Mouse (Mus musculus) intestine, postnatal 0 days (tissue): Measurements from ENCODE around the gene Tmem212. TPM values are rescaled to one million over a fixed set of nuclear protein-coding genes. Genes with fewer than 3 reads are reported as not detected.

ENCODE experiments used
- ATAC-seq: fragments of 200-750 bp; cut with Nextera tagmentation; 2 replicates; pipeline ENCODE4 v1.8.0; 2017; ENCODE audit warnings: mild to moderate bottlenecking, moderate TSS enrichment, moderate library complexity
- H3K27ac ChIP-seq: fragments of 300-500 bp; sonication (generic); 2 replicates; pipeline ENCODE4 v1.5.1; 2014; ENCODE audit warnings: mild to moderate bottlenecking, low read depth, low read length, moderate library complexity
- H3K27me3 ChIP-seq: fragments of 300-500 bp; sonication (generic); replicated peaks from 2 replicates; pipeline ENCODE4 v1.6.1; 2014; ENCODE audit warnings: low read length, mixed read lengths; ENCODE audit not compliant: control insufficient read depth, insufficient read depth
- H3K36me3 ChIP-seq: fragments of 300-500 bp; sonication (generic); 2 replicates; pipeline ENCODE4 v1.6.1; 2014; ENCODE audit warnings: mild to moderate bottlenecking, moderate library complexity; ENCODE audit not compliant: control insufficient read depth, insufficient read depth
- H3K4me1 ChIP-seq: fragments of 300-500 bp; sonication (generic); replicated peaks from 2 replicates; pipeline ENCODE4 v1.6.1; 2014; ENCODE audit warnings: antibody characterized with exemption, low read length, mixed read lengths; ENCODE audit not compliant: control insufficient read depth, insufficient read depth
- H3K4me2 ChIP-seq: fragments of 300-500 bp; sonication (generic); replicated peaks from 2 replicates; pipeline ENCODE4 v1.6.1; 2014; ENCODE audit warnings: low read depth, mild to moderate bottlenecking, moderate library complexity
- H3K4me3 ChIP-seq: fragments of 300-500 bp; sonication (generic); 2 replicates; pipeline ENCODE4 v1.5.1; 2014; ENCODE audit warnings: low read depth, low read length
- H3K9ac ChIP-seq: fragments of 300-500 bp; sonication (generic); 2 replicates; pipeline ENCODE4 v1.6.1; 2014; ENCODE audit warnings: mild to moderate bottlenecking, low read depth, low read length
- H3K9me3 ChIP-seq: fragments of 300-500 bp; sonication (generic); 2 replicates; pipeline ENCODE4 v1.6.1; 2016; ENCODE audit warnings: mixed run types; ENCODE audit not compliant: control insufficient read depth
- CTCF ChIP-seq: sonication (generic); IDR thresholded peaks from 2 replicates; pipeline ENCODE4 v1.5.1; 2016; ENCODE audit warnings: low read depth, mild to moderate bottlenecking, control low read depth, antibody characterized with exemption, moderate library complexity
- WGBS: fragments of 180-500 bp; shearing (Covaris S2); extraction: QIAGEN DNeasy Blood & Tissue Kit; methylation state at CpG from one replicate; pipeline ENCODE4 v1.1.7; 2014; 5-methylcytosine and 5-hydroxymethylcytosine counted together
- polyA plus RNA-seq: library from polyadenylated mRNA; unstranded; fragments of >200 nt; fragmentation: Nextera tagmentation; extraction: Ambion mirVana; gene quantifications from 2 replicates; pipeline ENCODE4 v1.2.1, GENCODE M21; 2015

Tmem212 gene
- polyA plus RNA-seq, 1 experiment from 2014 or later = 0.29 TPM

DNA sequence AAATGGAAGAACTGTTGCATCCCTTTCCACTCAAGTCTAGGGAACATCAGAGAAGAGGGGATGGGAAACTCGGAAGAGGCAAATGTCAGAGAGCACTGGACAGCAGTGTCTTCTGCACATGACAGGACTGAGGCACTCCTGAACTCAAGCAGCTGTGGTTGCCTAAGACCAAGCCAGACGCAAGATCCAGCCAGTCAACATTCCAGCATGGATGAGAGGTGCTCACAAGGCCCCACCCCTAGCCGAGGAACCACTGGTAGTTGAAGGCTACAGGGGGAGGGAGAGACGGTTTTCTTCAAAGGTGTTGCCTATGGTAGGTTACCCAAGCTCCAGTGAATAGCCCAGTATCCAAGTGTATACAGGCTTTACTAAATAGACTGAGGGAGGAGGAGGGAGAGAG, 24.8 kb downstream of the Tmem212 start:
- Histone ChIP-seq H3K4me1 (no peaks in the 10 kb centered on the region), H3K4me2 (no peak overlapping the region), H3K27me3 (no peaks in the 10 kb centered on the region), H3K9me3 (no peaks in the 10 kb centered on the region), H3K27ac (no peak overlapping the region), H3K9ac (no peak overlapping the region), H3K36me3 (no peaks in the 10 kb centered on the region), H3K4me3 (no peak overlapping the region)
- WGBS = 65% methylated on average over 4 of the region's 4 CpGs
- no peak for TF ChIP-seq CTCF
- no peak for ATAC-seq

DNA sequence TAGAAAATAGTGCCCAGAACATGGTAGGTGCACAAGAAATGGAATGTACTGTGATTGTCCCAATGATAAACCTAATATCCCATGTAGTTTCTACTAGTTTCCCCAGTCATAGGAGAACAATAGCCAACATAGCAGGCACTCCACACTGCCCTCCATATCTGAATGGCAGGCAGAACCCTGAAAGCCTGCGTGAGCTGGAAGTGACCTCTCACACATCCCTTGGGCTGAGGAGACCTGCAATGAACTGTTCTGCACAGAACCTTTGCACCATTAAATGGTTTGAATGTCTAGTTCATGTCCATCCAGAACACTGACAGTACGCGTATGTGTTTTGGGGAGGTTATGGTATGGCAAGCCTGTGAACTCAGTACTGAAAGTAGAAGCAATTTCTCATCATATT, 27.5 kb downstream of the Tmem212 start:
- H3K4me3 ChIP-seq = no peak overlapping the region
- no peaks in the 10 kb centered on the region for H3K9me3 ChIP-seq
- no peak overlapping the region for H3K9ac ChIP-seq
- 92% methylated on average over 3 of the region's 3 CpGs for WGBS
- no peak for TF ChIP-seq CTCF
- H3K4me2 ChIP-seq = no peak overlapping the region
- no peak overlapping the region for H3K27ac ChIP-seq
- no peaks in the 10 kb centered on the region for H3K4me1 ChIP-seq
- no peak for ATAC-seq
- no peaks in the 10 kb centered on the region for H3K27me3 ChIP-seq
- H3K36me3 ChIP-seq = no peaks in the 10 kb centered on the region

DNA sequence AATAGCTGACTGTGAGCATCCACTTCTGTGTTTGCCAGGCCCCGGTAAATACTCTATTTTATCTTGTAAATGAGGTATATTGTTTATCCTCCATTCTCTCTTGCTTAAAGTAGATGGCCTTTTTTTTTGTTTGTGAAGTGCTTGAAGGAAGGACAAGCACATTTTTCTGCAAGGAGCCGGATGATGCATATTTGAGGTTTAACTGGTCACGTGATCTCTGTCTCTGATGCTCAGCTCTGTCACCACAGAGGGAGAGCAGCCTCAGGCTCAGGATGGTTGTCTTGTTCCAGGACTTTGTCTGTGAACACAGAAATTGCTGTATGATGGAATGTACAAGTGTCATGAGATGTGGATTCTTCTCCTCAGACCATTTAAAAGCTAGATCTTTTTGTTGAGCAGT, 28.4 kb downstream of the Tmem212 start:
- no peak for TF ChIP-seq CTCF
- Histone ChIP-seq H3K9me3 (no peaks in the 10 kb centered on the region), H3K4me1 (no peaks in the 10 kb centered on the region; the same call in 1 of the 2 replicates), H3K27me3 (no peaks in the 10 kb centered on the region), H3K9ac (no peak overlapping the region), H3K27ac (no peak overlapping the region), H3K4me3 (no peak overlapping the region), H3K36me3 (no peaks in the 10 kb centered on the region), H3K4me2 (no peak overlapping the region)
- no peak for ATAC-seq
- WGBS = 64% methylated on average over 3 of the region's 3 CpGs

DNA sequence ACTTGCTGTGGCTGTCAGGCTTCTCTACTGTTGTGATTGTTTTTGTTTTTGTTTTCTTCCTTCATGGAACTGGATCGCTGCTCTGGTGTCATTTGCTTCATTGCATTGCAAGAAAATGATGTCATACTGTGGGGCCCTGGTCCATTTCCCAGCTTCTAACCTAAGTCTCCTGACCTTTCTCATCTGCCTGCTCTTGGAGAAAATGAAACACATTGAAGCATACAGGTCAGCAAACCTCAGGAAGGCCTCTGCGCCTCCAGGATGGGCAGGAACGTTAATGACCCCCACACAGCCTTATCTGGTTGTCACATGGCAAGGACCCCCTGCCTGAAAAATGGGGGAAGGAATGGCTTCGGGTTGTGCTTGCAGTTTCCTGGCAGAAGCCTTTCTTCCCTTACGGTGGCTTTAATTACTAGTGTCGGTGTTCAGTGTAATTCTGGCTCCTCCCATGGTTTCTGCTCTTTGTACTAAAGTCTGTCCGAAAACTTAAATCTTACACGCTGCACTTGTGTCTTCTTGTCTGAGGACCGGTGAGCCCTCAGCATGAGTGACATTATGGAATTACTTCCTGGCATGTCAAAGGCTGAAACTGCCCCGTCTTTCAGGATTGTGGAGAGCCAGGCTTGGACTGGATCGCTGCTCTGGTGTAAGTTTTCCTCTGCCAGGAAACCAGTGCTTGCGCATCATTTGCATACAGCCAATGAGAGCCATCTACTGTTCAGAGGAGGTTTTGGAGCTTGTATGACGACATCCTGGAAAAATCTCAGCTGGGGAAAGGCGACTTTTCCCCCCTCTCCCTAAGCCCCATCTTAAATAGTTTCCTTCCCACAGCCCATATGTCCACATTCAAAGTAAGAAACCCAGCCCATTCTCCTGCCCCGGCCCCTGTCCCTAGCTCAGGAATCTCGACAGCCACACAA, 33.1 kb downstream of the Tmem212 start:
- Histone ChIP-seq H3K36me3 (no peaks in the 10 kb centered on the region), H3K27me3 (no peaks in the 10 kb centered on the region), H3K9me3 (no peaks in the 10 kb centered on the region), H3K27ac (peak overlapping the region; percentile 82), H3K4me3 (peak overlapping the region; percentile 22), H3K9ac (peak overlapping the region; percentile 18; the same call in 1 of the 2 replicates), H3K4me1 (peaks cover 15% of the 10 kb centered on the region), H3K4me2 (peak overlapping the region; percentile 61)
- TF ChIP-seq CTCF = peak; percentile 68
- WGBS = 2% methylated on average over 16 of the region's 16 CpGs
- peak; percentile 90 for ATAC-seq

DNA sequence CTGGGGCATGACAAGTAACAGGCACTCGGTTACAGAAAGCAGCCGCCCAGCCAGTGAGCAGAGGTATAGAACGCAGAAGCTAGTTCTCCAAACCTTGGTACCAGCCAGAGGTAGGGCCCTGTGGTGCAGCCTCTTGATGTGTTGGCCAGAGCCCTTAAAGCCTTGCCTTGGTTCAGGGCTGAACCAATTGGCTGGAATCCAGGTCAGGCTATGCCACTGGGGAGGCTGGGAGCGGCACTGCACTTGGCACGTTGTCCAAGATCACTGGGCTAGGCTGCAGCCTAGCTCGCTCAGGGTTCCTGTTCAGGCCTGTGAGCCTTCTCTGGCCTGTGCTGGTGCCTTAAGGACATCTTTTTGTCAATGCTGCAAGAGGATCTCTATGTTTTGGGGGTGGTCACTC, 34.6 kb downstream of the Tmem212 start:
- Histone ChIP-seq H3K4me1 (peaks cover 15% of the 10 kb centered on the region), H3K9ac (no peak overlapping the region), H3K9me3 (no peaks in the 10 kb centered on the region), H3K4me2 (no peak overlapping the region), H3K4me3 (no peak overlapping the region), H3K36me3 (no peaks in the 10 kb centered on the region), H3K27ac (no peak overlapping the region), H3K27me3 (no peaks in the 10 kb centered on the region)
- 61% methylated on average over 6 of the region's 6 CpGs for WGBS
- no peak for TF ChIP-seq CTCF
- no peak for ATAC-seq

DNA sequence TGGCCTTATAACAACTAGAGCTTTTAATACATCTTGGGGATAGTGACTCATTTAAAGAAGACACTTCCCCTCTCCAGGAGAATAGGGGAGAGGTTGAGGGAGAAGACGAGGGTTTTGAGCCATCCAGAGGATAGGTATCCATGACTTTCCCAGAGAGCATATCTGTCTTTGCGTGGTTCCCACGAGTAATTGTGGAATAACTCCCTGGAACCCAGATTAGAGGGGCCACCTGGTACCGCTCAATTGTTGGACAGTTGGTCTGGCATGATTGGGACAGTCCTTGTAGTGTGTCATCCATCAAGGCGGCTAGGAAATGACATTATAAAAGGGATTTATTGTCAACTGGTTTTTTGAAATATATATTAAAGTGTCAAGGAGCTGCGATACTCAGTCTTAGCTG, 35.1 kb downstream of the Tmem212 start:
- no peaks in the 10 kb centered on the region for H3K27me3 ChIP-seq
- H3K4me2 ChIP-seq = no peak overlapping the region
- no peak overlapping the region for H3K4me3 ChIP-seq
- no peak overlapping the region for H3K27ac ChIP-seq
- ATAC-seq = no peak
- H3K4me1 ChIP-seq = peaks cover 15% of the 10 kb centered on the region
- no peaks in the 10 kb centered on the region for H3K36me3 ChIP-seq
- WGBS = 81% methylated on average over 6 of the region's 6 CpGs
- no peak for TF ChIP-seq CTCF
- H3K9me3 ChIP-seq = no peaks in the 10 kb centered on the region
- H3K9ac ChIP-seq = no peak overlapping the region
